Mouse (Mus musculus): ENCODE measurements around the gene Gm17571.

DNA sequence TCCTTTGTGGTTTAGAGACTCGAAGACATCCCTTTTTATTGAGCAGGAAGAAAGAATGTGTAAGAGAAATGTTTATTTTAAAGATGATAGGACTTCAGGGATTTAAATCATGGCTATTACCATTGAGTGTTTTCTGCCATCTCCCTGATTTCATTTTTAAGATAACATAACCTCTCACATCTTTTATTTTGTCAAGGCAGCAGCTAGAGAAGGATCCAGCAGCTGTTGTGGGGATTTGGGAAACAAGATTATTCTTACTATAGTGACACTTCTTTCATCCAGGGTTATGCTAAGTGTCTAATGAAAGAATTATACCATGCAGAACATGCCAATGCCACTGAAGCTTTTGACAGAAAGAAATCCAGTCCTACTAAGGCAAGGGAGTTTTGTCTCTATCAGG lies 44.6 kb upstream of the Gm17571 start:
- TF ChIP-seq CTCF (IDR thresholded peaks at IDR 0.05; ENCODE audit: insufficient read depth, low read depth, low read length) (no peak), POLR2A (IDR thresholded peaks at IDR 0.05; ENCODE audit: insufficient read depth, low read depth, low read length) (no peak)

All from olfactory bulb, adult 2 months (tissue).